Mouse (Mus musculus): ENCODE results near the gene Gal3st3. TPM values are rescaled to one million over a fixed set of nuclear protein-coding genes. Genes with fewer than 3 reads are reported as not detected.

Gene Gal3st3
- total RNA-seq (2021), result under 1 TPM in 1 of 2 experiments, not detected in 1; 0.11 TPM
- long read RNA-seq, experiment 1, result 0 reads
- long read RNA-seq, experiment 2, result 0 reads

DNA sequence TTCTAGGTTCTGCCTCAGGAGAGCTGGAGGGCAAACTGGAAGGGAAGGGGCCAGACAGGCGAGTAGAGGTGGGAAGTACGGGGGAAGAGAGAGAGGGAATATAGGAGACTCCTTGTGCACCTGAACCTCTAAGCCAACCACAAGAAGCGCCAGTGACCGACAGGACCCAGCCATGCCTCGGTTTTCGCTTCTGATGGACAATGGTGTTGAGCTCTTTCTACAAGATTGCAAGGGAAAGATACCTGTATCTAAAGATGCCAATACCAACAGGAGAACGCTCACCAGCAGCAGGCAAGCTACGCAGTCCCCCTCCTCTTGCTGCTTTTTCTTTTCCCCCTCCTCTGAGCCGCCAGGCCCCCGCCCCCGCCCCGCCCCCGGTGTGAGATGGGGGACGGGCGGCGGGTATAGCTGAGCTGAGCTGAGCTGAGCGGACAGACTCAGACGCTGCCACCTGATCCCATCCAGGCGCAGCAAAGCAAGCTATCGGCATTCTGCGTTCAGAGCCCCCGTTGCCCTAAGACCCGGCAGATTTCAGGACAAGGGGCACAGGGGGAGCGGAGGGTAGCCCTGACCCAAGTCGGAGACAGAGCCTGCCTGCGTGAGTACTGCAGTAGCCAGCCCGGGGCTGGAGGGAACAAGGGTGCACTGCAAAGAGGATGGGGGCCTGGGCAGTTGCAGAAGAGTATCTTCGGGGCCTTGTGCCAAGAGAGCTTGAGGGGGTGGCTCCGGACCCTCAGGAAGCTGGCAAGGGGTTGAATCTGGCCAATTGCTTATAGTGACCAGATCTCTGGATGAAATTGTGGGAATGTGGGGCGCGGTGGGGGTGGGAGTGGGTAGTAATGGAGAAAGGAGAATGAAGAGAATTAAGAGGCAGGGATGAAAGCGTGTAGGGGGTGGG lies at the start of gene Gal3st3:
TSS of gene Gal3st3 (plus strand) at position 429 of the 898 bp plus-strand sequence.
- no peak within 1 kb of the TSS for H3K4me3 ChIP-seq
- intact Hi-C loops (cut with DNase I), result no loop called here
- H3K27ac ChIP-seq, result no peak within 1 kb of the TSS
- no peak for TF ChIP-seq CTCF (IDR thresholded peaks at IDR 0.05)
- no peak for DNase-seq

- H3K4me3 ChIP-seq, result no peak overlapping the region
- TF ChIP-seq CTCF (IDR thresholded peaks at IDR 0.05), result no peak
- intact Hi-C loops (cut with DNase I), result no loop called here
- no peak overlapping the region for H3K27ac ChIP-seq
- no peak for DNase-seq
Measured at GRCm38 (mm10) chr19:5257140-5257539, 41.0 kb upstream of the Gal3st3 start.

- H3K27ac ChIP-seq, result no peak overlapping the region
- H3K4me3 ChIP-seq, result no peak overlapping the region
- no peak for TF ChIP-seq CTCF (IDR thresholded peaks at IDR 0.05)
- no peak for DNase-seq
- intact Hi-C loops (cut with DNase I), result no loop called here
Measured at GRCm38 (mm10) chr19:5267015-5267414, 31.1 kb upstream of the Gal3st3 start.

GRCm38 (mm10) chr19:5268017-5268416 lies 30.1 kb upstream of the Gal3st3 start:
- TF ChIP-seq CTCF (IDR thresholded peaks at IDR 0.05), result no peak
- DNase-seq, result no peak
- intact Hi-C loops (cut with DNase I), result no loop called here
- Histone ChIP-seq H3K4me3 (no peak overlapping the region), H3K27ac (no peak overlapping the region)

DNA sequence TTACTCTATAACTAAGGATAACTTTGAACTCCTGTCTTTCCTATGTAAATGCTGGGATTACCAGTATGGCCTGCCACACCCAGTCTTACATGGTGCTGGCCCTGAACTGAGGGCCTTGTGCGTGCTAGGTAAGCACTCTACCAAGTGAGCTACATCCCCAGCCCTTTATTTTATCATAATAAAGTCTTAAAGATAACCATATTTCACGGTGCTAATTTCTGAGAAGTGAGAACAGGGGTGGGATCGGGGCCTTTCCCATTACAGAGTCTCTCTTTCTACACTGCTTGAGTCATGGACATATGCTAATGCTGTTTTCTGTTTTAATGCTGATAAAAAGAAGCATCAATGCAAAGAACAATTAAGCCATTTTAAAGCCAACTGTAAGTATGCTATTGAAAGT lies 29.3 kb upstream of the Gal3st3 start:
- TF ChIP-seq CTCF (IDR thresholded peaks at IDR 0.05), result no peak
- intact Hi-C loops (cut with DNase I), result no loop called here
- Histone ChIP-seq H3K27ac (no peak overlapping the region), H3K4me3 (no peak overlapping the region)
- no peak for DNase-seq

- no peak for TF ChIP-seq CTCF (IDR thresholded peaks at IDR 0.05)
- intact Hi-C loops (cut with DNase I), result no loop called here
- Histone ChIP-seq H3K27ac (no peak overlapping the region), H3K4me3 (no peak overlapping the region)
- DNase-seq, result no peak
Measured at GRCm38 (mm10) chr19:5269392-5269791, 28.7 kb upstream of the Gal3st3 start.

DNA sequence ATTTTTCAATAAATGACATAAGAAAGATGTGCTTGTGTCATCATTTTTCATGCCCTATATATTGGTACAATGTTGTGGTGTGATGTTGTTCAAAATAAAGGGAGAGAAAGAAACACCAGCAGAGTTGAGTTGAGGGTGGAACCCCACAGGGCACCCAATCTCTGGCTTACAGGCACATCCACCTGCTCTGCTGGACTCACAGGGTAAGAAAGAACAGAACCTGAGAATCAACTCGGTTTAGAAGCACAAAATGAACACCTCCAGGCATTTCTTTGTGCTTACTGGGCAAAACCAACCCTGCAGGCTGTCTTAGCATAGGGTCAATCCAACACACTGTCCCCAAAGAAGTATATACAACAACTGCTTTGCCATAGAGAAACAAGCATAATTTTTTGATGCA lies 26.7 kb upstream of the Gal3st3 start:
- TF ChIP-seq CTCF (IDR thresholded peaks at IDR 0.05), result no peak
- Histone ChIP-seq H3K4me3 (peak overlapping the region; percentile 99), H3K27ac (no peak overlapping the region)
- no peak for DNase-seq
- intact Hi-C loops (cut with DNase I), result loop anchor here (5.0 kb wide), 1 partner anchor 74 kb away; no protein-coding TSS in a partner anchor

- H3K27ac ChIP-seq, result peak overlapping the region; percentile 93
- intact Hi-C loops (cut with DNase I), result loop anchor here (5.0 kb wide), 1 partner anchor 75 kb away; no protein-coding TSS in a partner anchor
- no peak for TF ChIP-seq CTCF (IDR thresholded peaks at IDR 0.05)
- peak; percentile 63 for DNase-seq
- peak overlapping the region; percentile 99 for H3K4me3 ChIP-seq
Measured at GRCm38 (mm10) chr19:5272326-5272795, 25.8 kb upstream of the Gal3st3 start.

DNA sequence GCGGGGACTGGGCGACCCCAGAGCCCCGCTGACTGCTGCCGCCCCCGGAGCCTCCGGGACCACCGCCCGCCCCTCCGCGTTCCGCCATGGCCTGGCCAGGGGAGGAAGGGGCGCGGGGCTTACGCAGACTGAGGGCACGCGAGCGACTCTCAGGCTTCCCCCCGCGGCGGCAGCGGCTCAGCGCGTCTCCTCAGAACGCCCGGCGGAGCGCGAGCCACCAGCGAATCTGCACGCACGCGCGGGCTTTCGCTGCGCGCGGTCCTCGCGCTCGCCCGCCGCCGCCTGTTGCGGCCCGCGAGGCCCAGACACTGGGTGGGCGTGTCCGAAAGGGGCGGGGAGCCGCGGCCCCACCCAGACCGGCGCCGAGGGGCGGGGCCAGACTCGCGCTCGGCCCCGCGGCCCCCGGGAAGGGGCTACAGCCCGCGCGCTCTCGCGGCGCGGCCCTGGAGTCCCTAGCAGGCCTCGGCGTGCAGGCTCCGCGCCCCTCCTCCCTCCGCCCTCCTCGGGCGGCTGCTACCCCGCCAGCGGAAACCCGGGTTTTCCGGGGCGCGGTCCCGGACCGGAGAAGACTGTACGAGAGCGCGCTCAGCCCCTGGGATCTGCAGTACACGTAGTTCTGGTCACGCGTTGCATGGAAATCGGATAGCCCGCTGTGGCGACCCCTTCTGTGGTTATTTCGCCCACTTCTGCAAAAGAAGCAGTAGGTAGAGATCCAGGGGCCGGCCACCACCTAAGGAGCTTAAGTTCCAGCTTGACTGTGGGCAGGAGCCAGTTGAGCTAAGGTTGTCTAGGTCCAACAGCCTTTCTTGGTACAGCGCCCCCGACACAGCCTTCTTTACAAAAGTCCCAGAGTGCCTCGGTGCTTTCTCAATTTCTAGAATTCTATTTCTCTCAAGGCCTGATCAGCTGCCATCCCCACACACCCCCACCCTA lies 25.1 kb upstream of the Gal3st3 start, which contains the start of gene Pacs1:
TSS of gene Pacs1 (minus strand) at position 319 of the 933 bp plus-strand sequence.
- intact Hi-C loops (cut with DNase I), result loop anchor here (5.0 kb wide), 1 partner anchor 76 kb away; no protein-coding TSS in a partner anchor
- TF ChIP-seq CTCF (IDR thresholded peaks at IDR 0.05), result no peak
- H3K27ac ChIP-seq, result peak within 1 kb of the TSS; percentile 93
- DNase-seq, result peak; percentile 93
- H3K4me3 ChIP-seq, result peak within 1 kb of the TSS; percentile 99

DNA sequence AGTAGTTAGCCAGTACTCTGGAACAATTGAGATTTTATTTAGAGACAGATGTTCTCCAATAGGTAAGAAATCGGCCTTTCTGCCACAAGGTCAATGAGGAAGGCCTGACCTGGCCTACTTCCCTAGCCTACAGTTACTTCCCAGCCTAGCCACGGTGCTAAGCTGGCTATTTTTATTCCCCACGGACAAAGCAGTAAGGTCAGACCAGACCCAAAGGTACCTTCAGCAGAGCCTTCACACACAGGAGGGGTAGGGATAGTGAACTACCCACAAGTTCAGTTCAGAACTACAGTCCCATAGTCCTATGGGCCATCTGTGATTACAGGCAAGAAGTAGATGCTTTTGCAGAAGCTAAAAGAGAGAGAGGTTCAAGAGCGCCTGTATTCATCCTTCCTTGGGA lies 24.2 kb upstream of the Gal3st3 start:
- peak; percentile 24 for DNase-seq
- Histone ChIP-seq H3K4me3 (peak overlapping the region; percentile 99), H3K27ac (peak overlapping the region; percentile 93)
- intact Hi-C loops (cut with DNase I), result loop anchor here (5.0 kb wide), 1 partner anchor 77 kb away; no protein-coding TSS in a partner anchor
- TF ChIP-seq CTCF (IDR thresholded peaks at IDR 0.05), result no peak

DNA sequence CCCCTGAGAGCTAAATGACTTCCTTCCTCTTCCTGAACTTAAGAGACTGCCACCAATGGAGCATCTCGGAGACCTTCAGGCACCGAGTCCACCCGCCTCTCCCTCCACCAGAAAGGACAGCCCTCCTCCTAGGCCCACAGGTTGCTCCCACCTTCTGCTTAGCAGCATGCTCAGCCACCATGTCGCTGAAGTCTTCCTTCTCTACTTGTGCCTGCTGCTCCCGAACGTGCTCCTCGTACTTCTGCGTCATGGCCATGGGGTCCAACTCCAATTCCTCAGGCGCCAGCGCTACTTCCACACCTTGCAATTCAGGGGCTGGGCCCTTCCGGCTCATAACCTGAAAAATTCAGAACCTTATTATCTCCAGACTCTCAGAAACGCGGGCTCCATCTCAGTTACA lies 23.5 kb upstream of the Gal3st3 start:
- intact Hi-C loops (cut with DNase I), result loop anchor here (5.0 kb wide), 1 partner anchor 77 kb away; no protein-coding TSS in a partner anchor
- DNase-seq, result no peak
- TF ChIP-seq CTCF (IDR thresholded peaks at IDR 0.05), result no peak
- H3K4me3 ChIP-seq, result no peak overlapping the region
- peak overlapping the region; percentile 93 for H3K27ac ChIP-seq

- TF ChIP-seq CTCF (IDR thresholded peaks at IDR 0.05), result no peak
- intact Hi-C loops (cut with DNase I), result no loop called here
Measured at GRCm38 (mm10) chr19:5275736-5276135, 22.4 kb upstream of the Gal3st3 start.

More at GRCm38 (mm10) chr19:5275736-5276135, 22.4 kb upstream of the Gal3st3 start:
- no peak for DNase-seq
- Histone ChIP-seq H3K27ac (no peak overlapping the region), H3K4me3 (no peak overlapping the region)
